Mouse (Mus musculus) neural tube, embryonic 11.5 days (tissue): ENCODE results near the gene Esr1. TPM values are rescaled to one million over a fixed set of nuclear protein-coding genes. Genes with fewer than 3 reads are reported as not detected.

ENCODE experiments used
- ATAC-seq: fragments of 200-750 bp; cut with Nextera tagmentation; 2 replicates; pipeline ENCODE4 v1.8.0; 2017; ENCODE audit warnings: moderate number of reproducible peaks, mild to moderate bottlenecking, moderate TSS enrichment, moderate library complexity; ENCODE audit not compliant: insufficient read depth, low FRiP score, low TSS enrichment
- DNase-seq: peaks from one replicate; pipeline ENCODE4 v3.0.0-alpha.2; 2015; ENCODE audit warnings: low spot score
- H3K27ac ChIP-seq: fragments of 300-500 bp; sonication (generic); 2 replicates; pipeline ENCODE4 v1.5.1; 2014; ENCODE audit warnings: low read depth, mild to moderate bottlenecking, low read length
- H3K27me3 ChIP-seq: fragments of 300-500 bp; sonication (generic); 2 replicates; pipeline ENCODE4 v1.6.1; 2014; ENCODE audit warnings: mild to moderate bottlenecking, low read length, mixed read lengths; ENCODE audit not compliant: control insufficient read depth, insufficient read depth
- H3K36me3 ChIP-seq: fragments of 300-500 bp; sonication (generic); 2 replicates; pipeline ENCODE4 v1.6.1; 2014; ENCODE audit warnings: mild to moderate bottlenecking, low read length, moderate library complexity, mixed read lengths; ENCODE audit not compliant: control insufficient read depth, insufficient read depth
- H3K4me1 ChIP-seq: fragments of 300-500 bp; sonication (generic); 2 replicates; pipeline ENCODE4 v1.6.1; 2014; ENCODE audit warnings: low read length, mixed read lengths; ENCODE audit not compliant: control insufficient read depth, insufficient read depth
- H3K4me2 ChIP-seq: fragments of 300-500 bp; sonication (generic); 2 replicates; pipeline ENCODE4 v1.6.1; 2014; ENCODE audit warnings: low read depth, mild to moderate bottlenecking, moderate library complexity
- H3K4me3 ChIP-seq: fragments of 300-500 bp; sonication (generic); 2 replicates; pipeline ENCODE4 v1.5.1; 2014; ENCODE audit warnings: low read depth, low read length
- H3K9ac ChIP-seq: fragments of 300-500 bp; sonication (generic); 2 replicates; pipeline ENCODE4 v1.6.1; 2014; ENCODE audit warnings: mild to moderate bottlenecking, low read length
- H3K9me3 ChIP-seq: fragments of 300-500 bp; sonication (generic); 2 replicates; pipeline ENCODE4 v1.6.1; 2016; ENCODE audit warnings: low read length; ENCODE audit not compliant: control insufficient read depth
- WGBS: fragments of 180-500 bp; shearing (Covaris S2); extraction: QIAGEN DNeasy Blood & Tissue Kit; methylation state at CpG from one replicate; pipeline ENCODE4 v1.1.7; 2014; 5-methylcytosine and 5-hydroxymethylcytosine counted together
- polyA plus RNA-seq: library from polyadenylated mRNA; unstranded; fragments of >200 nt; fragmentation: Nextera tagmentation; extraction: Ambion mirVana; gene quantifications from 2 replicates; pipeline ENCODE4 v1.2.1, GENCODE M21; 2014

Gene Esr1
- polyA plus RNA-seq, 1 experiment from 2014 or later = 0.08 TPM

GRCm38 (mm10) chr10:4885506-4885905 is 274.1 kb downstream of the Esr1 start:
- no peaks in the 10 kb centered on the region for H3K9me3 ChIP-seq
- 89% methylated on average over 3 of the region's 3 CpGs for WGBS
- no peak overlapping the region for H3K4me3 ChIP-seq
- DNase-seq (no peak), ATAC-seq (no peak)
- no peaks in the 10 kb centered on the region for H3K4me1 ChIP-seq
- H3K27me3 ChIP-seq = no peaks in the 10 kb centered on the region
- no peaks in the 10 kb centered on the region for H3K36me3 ChIP-seq
- no peak overlapping the region for H3K4me2 ChIP-seq
- H3K27ac ChIP-seq = no peak overlapping the region
- no peak overlapping the region for H3K9ac ChIP-seq

GRCm38 (mm10) chr10:4885961-4886360 is 274.6 kb downstream of the Esr1 start:
- WGBS = 92% methylated on average over 8 of the region's 8 CpGs
- Histone ChIP-seq H3K27ac (no peak overlapping the region), H3K36me3 (no peaks in the 10 kb centered on the region), H3K9ac (no peak overlapping the region), H3K4me3 (no peak overlapping the region), H3K4me2 (no peak overlapping the region), H3K27me3 (no peaks in the 10 kb centered on the region), H3K4me1 (no peaks in the 10 kb centered on the region), H3K9me3 (no peaks in the 10 kb centered on the region)
- no peak for ATAC-seq
- no peak for DNase-seq

GRCm38 (mm10) chr10:4893475-4893874 is 282.1 kb downstream of the Esr1 start:
- no peak overlapping the region for H3K27ac ChIP-seq
- DNase-seq = no peak
- no peak overlapping the region for H3K4me2 ChIP-seq
- H3K36me3 ChIP-seq = no peaks in the 10 kb centered on the region
- no peaks in the 10 kb centered on the region for H3K4me1 ChIP-seq
- WGBS = 42% methylated on average over 1 of the region's 1 CpGs
- H3K9me3 ChIP-seq = no peaks in the 10 kb centered on the region
- H3K9ac ChIP-seq = no peak overlapping the region
- ATAC-seq = no peak
- no peaks in the 10 kb centered on the region for H3K27me3 ChIP-seq
- no peak overlapping the region for H3K4me3 ChIP-seq

GRCm38 (mm10) chr10:4897789-4898188 is 286.4 kb downstream of the Esr1 start:
- WGBS = 82% methylated on average over 4 of the region's 4 CpGs
- Histone ChIP-seq H3K36me3 (no peaks in the 10 kb centered on the region), H3K4me2 (no peak overlapping the region), H3K9me3 (no peaks in the 10 kb centered on the region), H3K27ac (no peak overlapping the region), H3K4me3 (no peak overlapping the region), H3K4me1 (no peaks in the 10 kb centered on the region), H3K9ac (no peak overlapping the region), H3K27me3 (no peaks in the 10 kb centered on the region)
- DNase-seq (no peak), ATAC-seq (no peak)

- DNase-seq = no peak
- H3K27ac ChIP-seq = no peak overlapping the region
- H3K4me1 ChIP-seq = no peaks in the 10 kb centered on the region
- no peak overlapping the region for H3K4me2 ChIP-seq
- H3K9ac ChIP-seq = no peak overlapping the region
- H3K4me3 ChIP-seq = no peak overlapping the region
- no peaks in the 10 kb centered on the region for H3K9me3 ChIP-seq
- no peaks in the 10 kb centered on the region for H3K27me3 ChIP-seq
- 75% methylated on average over 7 of the region's 7 CpGs for WGBS
- no peak for ATAC-seq
- H3K36me3 ChIP-seq = no peaks in the 10 kb centered on the region
Measured at GRCm38 (mm10) chr10:4900324-4900723, 288.9 kb downstream of the Esr1 start.

- 86% methylated on average over 2 of the region's 2 CpGs for WGBS
- no peak overlapping the region for H3K9ac ChIP-seq
Measured at GRCm38 (mm10) chr10:4909271-4909670, 297.9 kb downstream of the Esr1 start.

GRCm38 (mm10) chr10:4910451-4910850 is 299.1 kb downstream of the Esr1 start:
- no peak for ATAC-seq
- WGBS = 91% methylated on average over 4 of the region's 4 CpGs
- H3K9ac ChIP-seq = no peak overlapping the region

More at GRCm38 (mm10) chr10:4909271-4909670, 297.9 kb downstream of the Esr1 start:
- DNase-seq (no peak), ATAC-seq (no peak)
- Histone ChIP-seq H3K27me3 (no peaks in the 10 kb centered on the region), H3K36me3 (no peaks in the 10 kb centered on the region), H3K9me3 (no peaks in the 10 kb centered on the region), H3K27ac (no peak overlapping the region), H3K4me3 (no peak overlapping the region), H3K4me1 (no peaks in the 10 kb centered on the region), H3K4me2 (no peak overlapping the region)

GRCm38 (mm10) chr10:4919046-4919445 is 307.7 kb downstream of the Esr1 start:
- H3K36me3 ChIP-seq = no peaks in the 10 kb centered on the region
- DNase-seq (no peak), ATAC-seq (no peak)
- H3K4me2 ChIP-seq = no peak overlapping the region
- no peak overlapping the region for H3K9ac ChIP-seq
- no peaks in the 10 kb centered on the region for H3K9me3 ChIP-seq
- no peaks in the 10 kb centered on the region for H3K4me1 ChIP-seq
- H3K27me3 ChIP-seq = no peaks in the 10 kb centered on the region
- no peak overlapping the region for H3K27ac ChIP-seq
- WGBS = 93% methylated on average over 4 of the region's 4 CpGs
- H3K4me3 ChIP-seq = no peak overlapping the region

More at GRCm38 (mm10) chr10:4910451-4910850, 299.1 kb downstream of the Esr1 start:
- Histone ChIP-seq H3K36me3 (no peaks in the 10 kb centered on the region), H3K27ac (no peak overlapping the region), H3K4me3 (no peak overlapping the region), H3K4me1 (no peaks in the 10 kb centered on the region), H3K9me3 (no peaks in the 10 kb centered on the region), H3K4me2 (no peak overlapping the region), H3K27me3 (no peaks in the 10 kb centered on the region)
- DNase-seq = no peak

- no peaks in the 10 kb centered on the region for H3K36me3 ChIP-seq
- no peaks in the 10 kb centered on the region for H3K27me3 ChIP-seq
- no peak overlapping the region for H3K4me2 ChIP-seq
- no peaks in the 10 kb centered on the region for H3K9me3 ChIP-seq
- no peak overlapping the region for H3K27ac ChIP-seq
- no peak overlapping the region for H3K4me3 ChIP-seq
- DNase-seq = no peak
- no peak for ATAC-seq
- H3K4me1 ChIP-seq = no peaks in the 10 kb centered on the region
- H3K9ac ChIP-seq = no peak overlapping the region
- WGBS = 85% methylated on average over 2 of the region's 2 CpGs
Measured at GRCm38 (mm10) chr10:4923616-4924015, 312.2 kb downstream of the Esr1 start.
